ENCODE assay signal across 9 mouse cellular contexts in the genomic region with DNA sequence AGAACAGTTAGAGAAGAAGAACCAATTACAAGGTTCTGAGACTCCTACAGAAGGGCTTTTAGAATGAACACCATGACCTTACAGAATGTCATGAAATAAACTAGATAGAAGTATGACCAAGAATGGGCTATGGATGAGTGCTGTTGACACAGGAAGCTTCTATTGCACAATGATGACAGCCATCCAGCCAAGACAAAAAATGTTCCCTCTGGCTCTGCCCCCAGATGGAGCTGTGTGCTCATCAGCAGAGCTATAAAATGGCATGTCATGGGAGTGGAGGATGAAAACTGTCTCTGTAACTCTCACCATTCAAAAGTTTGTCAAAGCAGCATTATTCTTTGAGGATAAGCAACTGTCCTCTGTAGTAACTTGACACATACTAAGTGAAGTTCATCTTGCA.
DNase-seq lines count a peak whose midpoint lies in the region; ATAC-seq and TF ChIP-seq lines count a peak whose summit lies in the region.
"Had no signal": no experiment of that assay in that cellular context is flagged by ENCODE, and none has a peak within 500 bp of the region (broad histone marks: within the 10 kb centered on the region; RNA-seq: fewer than 3 reads in every experiment).

No protein-coding gene starts in this region.

- H3K27ac ChIP-seq in limb, embryonic 14.5 days (replicated peaks; ENCODE audit: low read depth, low read length) = no peak overlapping the region
- H3K27ac ChIP-seq in limb, embryonic 10.5 days = no peak overlapping the region
- no peak overlapping the region for H3K27ac ChIP-seq in cortical plate, adult 2 months (ENCODE audit: insufficient read depth, low read length)
- no peak overlapping the region for H3K27ac ChIP-seq in liver, embryonic 11.5 days (ENCODE audit: low read depth, low read length)
- H3K27ac ChIP-seq: liver, embryonic 13.5 days had no signal

- H3K4me1 ChIP-seq in limb, embryonic 14.5 days (ENCODE audit: control insufficient read depth, insufficient read depth, low read length) = no peaks in the 10 kb centered on the region
- 0 out of 2 replicates have a peak, but pooled peaks cover 5% of the 10 kb centered on the region for H3K4me1 ChIP-seq in limb, embryonic 10.5 days
- H3K4me1 ChIP-seq in cortical plate, adult 2 months (ENCODE audit: control insufficient read depth, insufficient read depth, low read length) = no peaks in the 10 kb centered on the region
- H3K4me1 ChIP-seq in liver, embryonic 11.5 days (replicated peaks; ENCODE audit: control insufficient read depth, insufficient read depth, low read length) = no peaks in the 10 kb centered on the region
- H3K4me1 ChIP-seq: liver, embryonic 13.5 days had no signal

- peak; percentile 27; the same call in 1 of the 2 replicates for TF ChIP-seq CTCF in cortical plate, adult 2 months (IDR thresholded peaks at IDR 0.05; ENCODE audit: extremely low read depth, insufficient read depth, low read length)

- H3K27me3 ChIP-seq in limb, embryonic 14.5 days (ENCODE audit: control insufficient read depth, insufficient read depth, low read length) = no peaks in the 10 kb centered on the region
- no peaks in the 10 kb centered on the region for H3K27me3 ChIP-seq in limb, embryonic 10.5 days (ENCODE audit: low read depth, poor library complexity, severe bottlenecking)
- H3K27me3 ChIP-seq in liver, embryonic 11.5 days (replicated peaks; ENCODE audit: control insufficient read depth, insufficient read depth, low read length) = no peaks in the 10 kb centered on the region
- H3K27me3 ChIP-seq: liver, embryonic 13.5 days had no signal

- H3K4me3 ChIP-seq in limb, embryonic 14.5 days (replicated peaks; ENCODE audit: low read length) = no peak overlapping the region
- no peak overlapping the region for H3K4me3 ChIP-seq in limb, embryonic 10.5 days
- H3K4me3 ChIP-seq in cortical plate, adult 2 months (ENCODE audit: insufficient read depth, low read length) = no peak overlapping the region
- no peak overlapping the region for H3K4me3 ChIP-seq in liver, embryonic 11.5 days (ENCODE audit: low read depth, low read length)
- H3K4me3 ChIP-seq: liver, embryonic 13.5 days had no signal

- no peak for TF ChIP-seq POLR2A in limb, embryonic 14.5 days (IDR thresholded peaks at IDR 0.05; ENCODE audit: borderline replicate concordance, extremely low read depth, insufficient read depth, insufficient read length)
- TF ChIP-seq POLR2A in cortical plate, adult 2 months (IDR thresholded peaks at IDR 0.05; ENCODE audit: extremely low read depth, insufficient read depth, low read length) = no peak

- no peaks in the 10 kb centered on the region for H3K9me3 ChIP-seq in limb, embryonic 14.5 days (ENCODE audit: control insufficient read depth, low read length)
- H3K9me3 ChIP-seq in limb, embryonic 10.5 days (replicated peaks) = no peaks in the 10 kb centered on the region
- H3K9me3 ChIP-seq in liver, embryonic 11.5 days (ENCODE audit: control insufficient read depth, low read length) = no peaks in the 10 kb centered on the region
- H3K9me3 ChIP-seq: liver, embryonic 13.5 days had no signal

- ATAC-seq in limb, embryonic 14.5 days (ENCODE audit: low FRiP score, low read depth) = no peak
- ATAC-seq in liver, embryonic 11.5 days (replicated peaks; ENCODE audit: low FRiP score) = 0 out of 2 replicates have a peak, but pooled peaks have one; percentile 54

- peak; percentile 22 for DNase-seq in cerebellum, adult 9-10 months
- DNase-seq in cerebellum, adult 11-12 months = no peak
- DNase-seq in limb, embryonic 14.5 days (ENCODE audit: low spot score) = peak; percentile 12
- no peak for DNase-seq in limb, embryonic 10.5 days (ENCODE audit: low spot score)
- no peak for DNase-seq in liver, embryonic 11.5 days (ENCODE audit: low spot score)
- peak; percentile 71 for DNase-seq in skeletal muscle tissue, adult 2 months (ENCODE audit: low read depth, low spot score)
- DNase-seq in natural killer cell, adult 2 months (ENCODE audit: low spot score in 2 of 2) = no peak
- DNase-seq: liver, embryonic 13.5 days had no signal

- H3K36me3 ChIP-seq in limb, embryonic 14.5 days (ENCODE audit: control insufficient read depth, insufficient read depth, low read length) = no peaks in the 10 kb centered on the region
- no peaks in the 10 kb centered on the region for H3K36me3 ChIP-seq in limb, embryonic 10.5 days
- no peaks in the 10 kb centered on the region for H3K36me3 ChIP-seq in liver, embryonic 11.5 days (ENCODE audit: control insufficient read depth, insufficient read depth, low read length)
- H3K36me3 ChIP-seq: liver, embryonic 13.5 days had no signal

- no peak overlapping the region for H3K9ac ChIP-seq in limb, embryonic 14.5 days (ENCODE audit: low read depth, low read length, severe bottlenecking)
- no peak overlapping the region for H3K9ac ChIP-seq in liver, embryonic 11.5 days (ENCODE audit: low read depth, low read length)
- H3K9ac ChIP-seq: liver, embryonic 13.5 days had no signal

- H3K4me2 ChIP-seq in limb, embryonic 14.5 days (replicated peaks; ENCODE audit: low read depth, low read length, severe bottlenecking) = no peak overlapping the region
- H3K4me2 ChIP-seq in liver, embryonic 11.5 days = no peak overlapping the region
- H3K4me2 ChIP-seq: liver, embryonic 13.5 days had no signal

Comparison
In these comparisons a context has a peak if more than half of its experiments do, and no peak if none do; other contexts are left out.
1. DNase-seq: peak in cerebellum, adult 9-10 months (single experiment), limb, embryonic 14.5 days (single experiment) and skeletal muscle tissue, adult 2 months (single experiment); none in cerebellum, adult 11-12 months (single experiment), limb, embryonic 10.5 days (single experiment), liver, embryonic 11.5 days (single experiment) and natural killer cell, adult 2 months (0 of 2).